Mouse (Mus musculus): Measurements from ENCODE around the gene Nptn. TPM values are rescaled to one million over a fixed set of nuclear protein-coding genes. Genes with fewer than 3 reads are reported as not detected.
A peak's percentile ranks its signal among the peaks of the same experiment; 100 is the strongest.

Nptn gene
- polyA plus RNA-seq, 1 experiment from 2014 or later: 258 TPM

DNA sequence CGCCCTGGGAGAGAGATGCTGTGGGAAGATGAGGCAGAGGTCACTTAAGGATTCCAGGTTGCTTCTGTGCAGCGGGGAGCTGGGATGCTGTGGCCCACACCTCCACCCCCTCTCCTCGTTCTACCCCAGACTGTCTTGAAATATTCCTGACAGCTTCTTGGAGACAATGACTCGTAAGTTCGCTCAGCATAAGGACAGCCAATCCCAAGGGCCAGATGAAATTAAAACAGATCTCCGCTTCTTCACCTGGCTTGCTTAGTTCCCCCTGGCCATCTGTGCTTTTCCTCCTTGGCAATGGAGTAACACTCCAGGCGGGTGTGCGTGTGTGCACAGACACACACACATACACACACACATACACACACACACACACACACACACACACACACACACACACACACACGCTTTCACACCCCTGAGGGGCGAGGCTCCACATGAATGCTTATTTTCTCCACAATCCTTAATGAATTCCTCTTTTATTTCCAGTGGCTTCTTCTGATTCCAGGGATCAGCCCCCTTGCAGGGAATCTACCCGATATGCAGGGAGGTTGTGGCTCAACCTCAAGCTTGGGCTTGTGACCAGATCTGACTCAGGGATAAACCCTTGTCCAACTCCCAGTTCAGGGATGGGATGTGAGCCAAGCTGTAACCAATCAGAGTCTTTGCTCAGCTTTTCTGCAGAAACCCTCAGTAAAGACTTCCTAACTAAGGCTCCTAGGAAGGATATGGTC, 35.2 kb upstream of the Nptn start:
- Histone ChIP-seq H3K9me3 (ENCODE audit: control insufficient read depth, low read length) (no peaks in the 10 kb centered on the region), H3K27ac (ENCODE audit: low read depth, low read length) (no peak overlapping the region), H3K9ac (ENCODE audit: low read depth, low read length) (no peak overlapping the region), H3K4me3 (ENCODE audit: low read length) (no peak overlapping the region), H3K4me1 (ENCODE audit: control insufficient read depth, insufficient read depth, low read depth, low read length) (peaks cover 14% of the 10 kb centered on the region), H3K36me3 (ENCODE audit: control insufficient read depth, insufficient read depth, low read length) (no peaks in the 10 kb centered on the region), H3K27me3 (replicated peaks; ENCODE audit: control insufficient read depth, insufficient read depth, low read length) (no peaks in the 10 kb centered on the region), H3K4me2 (ENCODE audit: low read length) (no peak overlapping the region)
- no peak; the same call in 1 of the 2 replicates for ATAC-seq
- WGBS: 54% methylated on average over 11 of the region's 11 CpGs

DNA sequence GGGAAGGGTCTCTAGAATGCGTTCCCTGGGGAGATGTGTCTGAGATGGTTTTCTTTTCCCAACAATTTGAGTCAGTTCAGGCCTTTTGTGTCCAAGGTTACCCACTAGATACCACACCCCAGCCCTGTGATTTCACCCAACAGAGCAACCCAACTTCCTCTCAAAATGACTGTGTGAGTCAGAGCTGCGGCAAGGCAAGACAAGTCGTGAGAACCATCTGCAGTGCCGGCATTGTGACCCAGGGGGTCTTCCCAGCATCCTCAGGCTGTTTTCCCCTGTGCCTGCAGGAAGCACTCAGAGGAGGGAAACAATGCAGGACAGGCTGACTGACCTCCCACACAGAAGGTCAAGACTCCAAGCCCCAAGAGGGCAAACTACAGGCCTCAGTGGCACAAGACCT, 33.1 kb upstream of the Nptn start:
- 38% methylated on average over 4 of the region's 4 CpGs for WGBS
- Histone ChIP-seq H3K4me2 (ENCODE audit: low read length) (no peak overlapping the region), H3K27ac (ENCODE audit: low read depth, low read length) (no peak overlapping the region), H3K4me3 (ENCODE audit: low read length) (no peak overlapping the region), H3K36me3 (ENCODE audit: control insufficient read depth, insufficient read depth, low read length) (no peaks in the 10 kb centered on the region), H3K27me3 (replicated peaks; ENCODE audit: control insufficient read depth, insufficient read depth, low read length) (no peaks in the 10 kb centered on the region), H3K9ac (ENCODE audit: low read depth, low read length) (no peak overlapping the region), H3K4me1 (ENCODE audit: control insufficient read depth, insufficient read depth, low read depth, low read length) (peaks cover 17% of the 10 kb centered on the region), H3K9me3 (ENCODE audit: control insufficient read depth, low read length) (no peaks in the 10 kb centered on the region)
- ATAC-seq: no peak

DNA sequence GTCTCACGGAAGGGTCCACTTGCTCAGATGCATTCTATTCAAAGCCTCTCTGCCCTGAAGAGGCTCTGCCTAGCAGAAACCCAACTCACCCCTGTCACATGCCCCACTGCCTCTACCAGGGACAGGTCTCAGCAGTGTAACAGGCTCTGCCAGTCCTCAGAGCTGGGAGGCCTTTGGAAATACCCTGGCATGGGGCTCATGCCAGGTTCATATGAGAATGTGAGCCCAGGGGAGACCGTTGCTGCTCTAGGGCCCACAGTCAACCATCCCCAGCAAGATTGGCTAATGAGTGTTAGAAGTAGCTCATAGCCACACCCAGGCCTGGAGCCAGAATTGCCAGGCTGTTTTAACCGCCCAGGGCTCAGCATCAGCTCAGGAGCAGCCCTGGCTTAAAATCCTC, 32.3 kb upstream of the Nptn start:
- Histone ChIP-seq H3K4me2 (ENCODE audit: low read length) (no peak overlapping the region), H3K27me3 (replicated peaks; ENCODE audit: control insufficient read depth, insufficient read depth, low read length) (no peaks in the 10 kb centered on the region), H3K9me3 (ENCODE audit: control insufficient read depth, low read length) (no peaks in the 10 kb centered on the region), H3K9ac (ENCODE audit: low read depth, low read length) (no peak overlapping the region), H3K4me3 (ENCODE audit: low read length) (no peak overlapping the region), H3K36me3 (ENCODE audit: control insufficient read depth, insufficient read depth, low read length) (no peaks in the 10 kb centered on the region), H3K4me1 (ENCODE audit: control insufficient read depth, insufficient read depth, low read depth, low read length) (peaks cover 19% of the 10 kb centered on the region), H3K27ac (ENCODE audit: low read depth, low read length) (no peak overlapping the region)
- no peak for ATAC-seq
- 79% methylated on average over 3 of the region's 3 CpGs for WGBS

DNA sequence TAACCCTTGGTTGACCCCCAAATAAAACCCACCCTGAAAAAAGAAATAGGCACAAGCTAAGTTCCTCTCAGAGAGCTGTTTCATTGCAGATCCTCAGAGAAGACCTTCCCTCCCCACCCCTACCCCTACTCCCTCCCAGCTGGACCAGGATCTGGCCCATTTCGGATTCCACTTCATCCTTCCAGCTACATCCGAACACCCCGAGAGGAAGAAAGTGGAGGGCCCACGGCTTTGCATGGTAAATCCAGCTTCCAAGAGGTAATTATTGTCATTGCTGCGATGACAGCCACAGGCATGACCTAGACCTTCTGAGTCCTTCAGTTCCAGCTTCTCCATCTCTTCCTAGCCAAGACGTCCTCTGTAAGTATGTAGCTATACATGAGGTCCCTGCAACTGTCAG, 31.1 kb upstream of the Nptn start:
- Histone ChIP-seq H3K27me3 (replicated peaks; ENCODE audit: control insufficient read depth, insufficient read depth, low read length) (no peaks in the 10 kb centered on the region), H3K4me2 (ENCODE audit: low read length) (no peak overlapping the region), H3K4me1 (ENCODE audit: control insufficient read depth, insufficient read depth, low read depth, low read length) (peaks cover 22% of the 10 kb centered on the region), H3K9ac (ENCODE audit: low read depth, low read length) (no peak overlapping the region), H3K9me3 (ENCODE audit: control insufficient read depth, low read length) (no peaks in the 10 kb centered on the region), H3K36me3 (ENCODE audit: control insufficient read depth, insufficient read depth, low read length) (no peaks in the 10 kb centered on the region), H3K4me3 (ENCODE audit: low read length) (no peak overlapping the region), H3K27ac (ENCODE audit: low read depth, low read length) (no peak overlapping the region)
- ATAC-seq: no peak
- 92% methylated on average over 6 of the region's 6 CpGs for WGBS

DNA sequence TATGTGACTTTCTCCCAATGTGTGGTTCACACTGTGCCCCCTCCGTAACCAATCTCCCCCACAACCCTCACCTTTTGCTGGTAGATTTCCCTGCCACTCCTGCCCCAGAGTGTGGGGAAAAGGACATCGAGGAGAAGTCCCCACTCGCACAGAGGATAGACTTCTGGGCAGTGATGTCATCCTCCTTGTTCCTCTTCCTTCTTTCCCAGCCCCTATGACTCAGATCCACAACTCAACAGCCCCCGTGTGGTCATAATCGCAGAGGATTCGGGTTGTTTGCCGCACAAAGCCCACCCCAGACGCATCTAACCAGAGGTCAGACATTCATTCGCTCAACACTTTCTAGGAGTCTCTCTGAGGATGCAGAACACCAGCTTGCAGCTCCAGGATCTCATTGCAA, 30.0 kb upstream of the Nptn start:
- no peak for ATAC-seq
- H3K36me3 ChIP-seq (ENCODE audit: control insufficient read depth, insufficient read depth, low read length): no peaks in the 10 kb centered on the region
- no peak overlapping the region for H3K27ac ChIP-seq (ENCODE audit: low read depth, low read length)
- H3K27me3 ChIP-seq (replicated peaks; ENCODE audit: control insufficient read depth, insufficient read depth, low read length): no peaks in the 10 kb centered on the region
- no peak overlapping the region for H3K4me3 ChIP-seq (ENCODE audit: low read length)
- WGBS: 73% methylated on average over 9 of the region's 9 CpGs
- H3K9ac ChIP-seq (ENCODE audit: low read depth, low read length): no peak overlapping the region
- H3K4me2 ChIP-seq (ENCODE audit: low read length): no peak overlapping the region
- no peaks in the 10 kb centered on the region for H3K9me3 ChIP-seq (ENCODE audit: control insufficient read depth, low read length)
- peaks cover 22% of the 10 kb centered on the region for H3K4me1 ChIP-seq (ENCODE audit: control insufficient read depth, insufficient read depth, low read depth, low read length)

DNA sequence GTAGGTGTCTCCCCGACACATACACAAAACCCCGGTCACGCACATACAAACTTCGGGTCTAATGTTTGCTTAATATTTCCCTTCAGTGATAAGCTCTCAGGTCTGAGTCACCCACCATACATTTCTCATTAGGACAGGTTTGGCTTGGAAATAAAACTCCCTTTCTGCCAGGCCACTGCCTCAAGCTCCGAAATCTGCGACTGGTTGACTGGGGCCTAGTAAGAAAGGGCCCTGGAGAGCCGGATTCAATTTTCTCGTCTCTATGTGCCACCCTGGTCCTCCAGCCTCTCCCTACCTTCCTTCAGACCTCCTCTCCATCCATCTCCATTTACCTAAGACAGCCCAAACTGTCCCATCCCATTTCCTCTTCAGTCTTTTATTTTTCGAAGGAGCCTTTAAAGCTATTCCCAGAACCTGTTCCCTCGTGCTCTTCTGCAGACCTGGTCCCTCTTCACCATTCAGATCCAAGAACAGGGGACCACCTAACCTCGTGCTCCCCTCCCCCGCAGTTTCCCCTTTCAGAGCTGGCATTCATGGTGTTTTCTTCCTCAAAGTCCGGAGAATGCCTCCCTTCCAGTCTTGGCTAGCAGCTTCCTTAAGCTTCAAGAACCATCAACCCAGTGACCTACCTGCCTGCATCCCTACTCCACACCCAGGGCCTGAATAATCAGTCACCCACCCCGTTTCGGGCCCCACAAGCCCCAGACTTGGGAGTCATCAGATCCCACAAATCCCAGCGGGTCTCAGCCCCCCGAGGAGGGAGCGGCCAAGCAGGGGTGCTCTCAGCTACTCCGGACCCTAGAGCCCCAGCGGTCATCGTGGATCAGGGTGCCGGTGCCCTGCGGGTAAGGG, 27.8 kb upstream of the Nptn start:
- Histone ChIP-seq H3K4me3 (ENCODE audit: low read length) (peak overlapping the region; percentile 78), H3K9ac (ENCODE audit: low read depth, low read length) (peak overlapping the region; percentile 95), H3K27ac (ENCODE audit: low read depth, low read length) (peak overlapping the region; percentile 97), H3K4me1 (ENCODE audit: control insufficient read depth, insufficient read depth, low read depth, low read length) (peaks cover 17% of the 10 kb centered on the region), H3K4me2 (ENCODE audit: low read length) (peak overlapping the region; percentile 83), H3K27me3 (replicated peaks; ENCODE audit: control insufficient read depth, insufficient read depth, low read length) (no peaks in the 10 kb centered on the region), H3K36me3 (ENCODE audit: control insufficient read depth, insufficient read depth, low read length) (no peaks in the 10 kb centered on the region), H3K9me3 (ENCODE audit: control insufficient read depth, low read length) (no peaks in the 10 kb centered on the region)
- peak; percentile 47 for ATAC-seq
- 12% methylated on average over 23 of the region's 23 CpGs for WGBS

DNA sequence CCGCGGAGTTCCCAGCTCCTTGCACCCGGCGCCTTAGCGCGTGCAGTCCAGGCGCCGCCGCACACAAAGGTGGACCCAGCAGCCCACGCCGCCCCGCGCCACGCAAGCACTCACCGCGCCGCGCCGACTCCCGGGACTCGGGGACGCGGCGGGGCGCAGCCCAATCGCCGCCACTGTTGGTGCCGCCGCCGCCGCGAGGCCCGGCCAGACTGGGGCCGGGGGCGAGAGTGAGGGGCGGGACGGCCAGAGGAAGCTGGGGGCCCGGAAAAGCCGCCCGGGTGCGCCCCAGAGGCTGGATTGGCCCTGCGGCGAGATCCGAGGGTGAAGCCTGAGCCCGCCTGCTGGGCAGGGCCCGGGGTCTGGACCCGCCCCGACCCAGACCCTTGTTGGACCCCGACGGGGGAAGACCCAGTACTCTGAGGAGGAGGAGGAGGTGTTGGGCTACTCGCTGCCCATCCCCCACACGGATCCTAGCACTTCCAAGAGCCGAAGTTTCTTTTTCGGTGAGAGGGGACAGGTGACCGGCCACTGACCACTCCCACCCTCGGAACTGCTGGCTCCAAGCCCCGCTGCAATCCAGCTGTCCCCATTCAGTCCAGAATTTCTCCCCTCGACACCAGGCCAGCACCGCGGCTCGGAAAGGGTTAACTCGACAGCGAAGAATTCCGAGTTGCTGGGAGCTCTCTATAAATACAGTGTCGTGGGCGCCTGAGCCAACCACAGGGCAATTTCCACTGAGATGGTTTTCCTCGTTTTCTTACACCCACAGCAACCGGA, 26.9 kb upstream of the Nptn start, which contains the start of gene Cd276:
Gene Cd276 (minus strand): TSS at position 530 of the 777 bp plus-strand sequence.
- H3K27ac ChIP-seq (ENCODE audit: low read depth, low read length): peak within 1 kb of the TSS; percentile 97
- under 1% methylated on average over 60 of the region's 68 CpGs for WGBS
- peak within 1 kb of the TSS; percentile 95 for H3K9ac ChIP-seq (ENCODE audit: low read depth, low read length)
- no peaks in the 10 kb centered on the region for H3K9me3 ChIP-seq (ENCODE audit: control insufficient read depth, low read length)
- no peaks in the 10 kb centered on the region for H3K36me3 ChIP-seq (ENCODE audit: control insufficient read depth, insufficient read depth, low read length)
- peak; percentile 63 for ATAC-seq
- H3K4me2 ChIP-seq (ENCODE audit: low read length): peak within 1 kb of the TSS; percentile 83
- H3K4me3 ChIP-seq (ENCODE audit: low read length): peak within 1 kb of the TSS; percentile 78
- no peaks in the 10 kb centered on the region for H3K27me3 ChIP-seq (replicated peaks; ENCODE audit: control insufficient read depth, insufficient read depth, low read length)
- H3K4me1 ChIP-seq (ENCODE audit: control insufficient read depth, insufficient read depth, low read depth, low read length): peaks cover 17% of the 10 kb centered on the region

DNA sequence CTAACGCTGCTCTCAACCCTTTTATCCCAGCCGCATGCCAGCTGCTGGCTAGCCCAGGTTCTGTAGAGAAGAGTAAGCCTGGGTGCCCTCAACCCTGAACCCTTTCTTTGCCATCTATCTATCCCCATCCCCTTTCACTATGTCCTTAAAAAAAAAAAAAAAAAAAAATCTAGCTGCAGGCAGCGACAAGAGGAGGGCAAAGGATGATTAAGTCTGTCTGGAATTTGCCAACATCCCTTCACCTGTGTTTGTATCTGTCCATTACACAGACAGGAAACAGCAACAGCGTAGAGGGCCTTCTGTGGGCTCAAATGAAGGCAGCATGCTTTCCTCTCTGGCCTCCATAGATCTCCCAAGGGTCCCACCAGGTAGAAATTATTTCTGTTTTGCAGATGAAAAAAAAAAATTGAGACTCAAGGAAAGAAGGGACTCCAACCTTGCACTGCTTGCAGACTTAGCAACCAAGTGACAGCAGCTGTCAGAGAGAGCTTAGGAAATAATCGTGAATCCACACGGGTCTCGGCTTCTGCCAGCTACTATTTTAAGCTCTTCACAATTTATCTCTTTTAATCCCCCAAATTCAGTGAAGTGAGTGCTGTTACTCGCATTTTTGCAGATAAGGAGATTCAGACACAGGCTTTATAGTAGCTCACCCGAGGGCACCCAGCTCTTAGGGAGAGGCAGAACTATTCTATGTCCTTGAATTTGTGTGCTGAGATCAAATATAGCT, 26.2 kb upstream of the Nptn start:
- Histone ChIP-seq H3K4me1 (ENCODE audit: control insufficient read depth, insufficient read depth, low read depth, low read length) (peaks cover 17% of the 10 kb centered on the region), H3K27me3 (replicated peaks; ENCODE audit: control insufficient read depth, insufficient read depth, low read length) (no peaks in the 10 kb centered on the region), H3K27ac (ENCODE audit: low read depth, low read length) (peak overlapping the region; percentile 97), H3K9ac (ENCODE audit: low read depth, low read length) (peak overlapping the region; percentile 95), H3K9me3 (ENCODE audit: control insufficient read depth, low read length) (no peaks in the 10 kb centered on the region), H3K4me2 (ENCODE audit: low read length) (peak overlapping the region; percentile 83), H3K36me3 (ENCODE audit: control insufficient read depth, insufficient read depth, low read length) (no peaks in the 10 kb centered on the region), H3K4me3 (ENCODE audit: low read length) (peak overlapping the region; percentile 78)
- ATAC-seq: no peak
- 17% methylated on average over 9 of the region's 9 CpGs for WGBS

Measured in hindbrain, embryonic 16.5 days (tissue).